Mouse (Mus musculus) CH12.LX (cell line): ENCODE results near the gene Hpca. TPM values are rescaled to one million over a fixed set of nuclear protein-coding genes. Genes with fewer than 3 reads are reported as not detected.

Experiments used
- DNase-seq: peaks from one replicate; pipeline ENCODE4 v3.0.0-alpha.2; 2013; ENCODE audit errors: extremely low read depth
- H3K27ac ChIP-seq: 2 replicates; pipeline ENCODE4 v1.5.1; 2012; ENCODE audit warnings: low read depth, mild to moderate bottlenecking, control low read depth, moderate library complexity; ENCODE audit not compliant: insufficient read depth
- H3K27me3 ChIP-seq: replicated peaks from 2 replicates; pipeline ENCODE3; 2012; ENCODE audit warnings: inconsistent platforms
- H3K36me3 ChIP-seq, 2 experiments: replicated peaks in 1 of 2; 2 replicates each; pipeline versions ENCODE3 to v1.6.1; 2012; ENCODE audit warnings: inconsistent platforms in 1 of 2, low read length in 1 of 2, mild to moderate bottlenecking in 1 of 2, mixed read lengths in 1 of 2, moderate library complexity in 1 of 2; ENCODE audit not compliant: control insufficient read depth in 1 of 2, insufficient read depth in 1 of 2
- H3K4me1 ChIP-seq, 2 experiments: 2 replicates each; pipeline ENCODE4 v1.6.1; 2012; ENCODE audit warnings: inconsistent platforms in 1 of 2, moderate library complexity in 1 of 2; ENCODE audit not compliant: insufficient read depth in 2 of 2, control insufficient read depth in 1 of 2
- H3K4me2 ChIP-seq: 2 replicates; pipeline ENCODE4 v1.6.1; 2012; ENCODE audit warnings: low read depth, mild to moderate bottlenecking, control low read depth; ENCODE audit not compliant: poor library complexity, insufficient read depth, severe bottlenecking
- H3K4me3 ChIP-seq, 3 experiments: fragments of 150-350 bp in 1 of 3; sonication (generic) in 1 of 3; replicated peaks in 1 of 3; 2 replicates each; pipeline versions ENCODE3 to v1.5.1; 2011 to 2012; ENCODE audit warnings: low read depth in 2 of 3, low read length in 2 of 3, mild to moderate bottlenecking in 2 of 3, moderate library complexity in 2 of 3, control low read depth in 1 of 3, improper control_type of control experiment in 1 of 3, inconsistent platforms in 1 of 3, mixed read lengths in 1 of 3; ENCODE audit not compliant: poor library complexity in 1 of 3
- H3K79me2 ChIP-seq: replicated peaks from 2 replicates; pipeline ENCODE4 v1.6.1; 2012; ENCODE audit warnings: mild to moderate bottlenecking, moderate library complexity; ENCODE audit not compliant: control insufficient read depth, poor library complexity, insufficient read depth, severe bottlenecking; ENCODE audit errors: extremely low read depth
- H3K9ac ChIP-seq: 2 replicates; pipeline ENCODE4 v1.6.1; 2012; ENCODE audit warnings: low read depth, mild to moderate bottlenecking, control low read depth, moderate library complexity; ENCODE audit not compliant: insufficient read depth
- H3K9me3 ChIP-seq: replicated peaks from 2 replicates; pipeline ENCODE3; 2012; ENCODE audit warnings: low read length, inconsistent platforms, mixed read lengths
- CHD1 ChIP-seq: IDR thresholded peaks from 2 replicates; pipeline ENCODE4 v1.6.1; 2012; ENCODE audit warnings: low read depth, low read length, improper control_type of control experiment, inconsistent platforms
- CHD2 ChIP-seq: IDR thresholded peaks from 2 replicates; pipeline ENCODE4 v1.6.1; 2011; ENCODE audit warnings: low read length, improper control_type of control experiment
- CTCF ChIP-seq, 2 experiments: IDR thresholded peaks in 1 of 2; conservative IDR thresholded peaks in 1 of 2; 2 replicates each; pipeline ENCODE4 v1.5.1; 2011 to 2012; ENCODE audit warnings: low read depth in 2 of 2, low read length in 2 of 2, improper control_type of control experiment in 1 of 2, inconsistent platforms in 1 of 2, mild to moderate bottlenecking in 1 of 2, moderate library complexity in 1 of 2
- EP300 ChIP-seq: IDR thresholded peaks from 2 replicates; pipeline ENCODE4 v1.6.1; 2011; ENCODE audit warnings: low read length, improper control_type of control experiment
- ETS1 ChIP-seq: conservative IDR thresholded peaks from 2 replicates; pipeline ENCODE4 v1.6.1; 2012; ENCODE audit warnings: low read depth, mild to moderate bottlenecking, inconsistent platforms, low read length, improper control_type of control experiment, moderate library complexity
- GABPA ChIP-seq: IDR thresholded peaks from 2 replicates; pipeline ENCODE4 v1.6.1; 2012; ENCODE audit warnings: low read depth, low read length, improper control_type of control experiment, inconsistent platforms; ENCODE audit not compliant: insufficient replicate concordance
- JUN ChIP-seq: IDR thresholded peaks from 2 replicates; pipeline ENCODE4 v1.6.1; 2011; ENCODE audit warnings: low read depth, mild to moderate bottlenecking, low read length, improper control_type of control experiment, moderate library complexity; ENCODE audit not compliant: insufficient read depth
- JUND ChIP-seq: conservative IDR thresholded peaks from 2 replicates; pipeline ENCODE4 v1.6.1; 2011; ENCODE audit warnings: low read depth, low read length, improper control_type of control experiment
- KAT2A ChIP-seq: IDR thresholded peaks from 2 replicates; pipeline ENCODE4 v1.6.1; 2012; ENCODE audit warnings: low read length, improper control_type of control experiment, inconsistent platforms; ENCODE audit not compliant: insufficient replicate concordance
- MAFK ChIP-seq: IDR thresholded peaks from 2 replicates; pipeline ENCODE4 v1.6.1; 2011; ENCODE audit warnings: low read length, improper control_type of control experiment; ENCODE audit not compliant: insufficient replicate concordance
- MEF2A ChIP-seq: IDR thresholded peaks from 2 replicates; pipeline ENCODE4 v1.6.1; 2014; ENCODE audit warnings: low read depth, mild to moderate bottlenecking, inconsistent platforms, low read length, improper control_type of control experiment, borderline replicate concordance
- NELFE ChIP-seq: IDR thresholded peaks from 2 replicates; pipeline ENCODE4 v1.6.1; 2011; ENCODE audit warnings: low read depth, low read length, improper control_type of control experiment
- NRF1 ChIP-seq: IDR thresholded peaks from 2 replicates; pipeline ENCODE4 v1.6.1; 2014; ENCODE audit warnings: low read depth, mild to moderate bottlenecking, inconsistent platforms, low read length, improper control_type of control experiment, moderate library complexity
- POLR2A ChIP-seq: IDR thresholded peaks from 2 replicates; pipeline ENCODE4 v1.6.1; 2011; ENCODE audit warnings: low read depth, mild to moderate bottlenecking, improper control_type of control experiment, low read length
- RAD21 ChIP-seq: IDR thresholded peaks from 2 replicates; pipeline ENCODE4 v1.6.1; 2011; ENCODE audit warnings: low read depth, mild to moderate bottlenecking, low read length, improper control_type of control experiment, moderate library complexity
- RCOR1 ChIP-seq: conservative IDR thresholded peaks from 2 replicates; pipeline ENCODE4 v1.6.1; 2012; ENCODE audit warnings: low read depth, mild to moderate bottlenecking, inconsistent platforms, low read length, improper control_type of control experiment
- SIN3A ChIP-seq: IDR thresholded peaks from 2 replicates; pipeline ENCODE4 v1.6.1; 2012; ENCODE audit warnings: low read length, improper control_type of control experiment, inconsistent platforms
- USF1 ChIP-seq: IDR thresholded peaks from 2 replicates; pipeline ENCODE4 v1.6.1; 2014; ENCODE audit warnings: low read depth, mild to moderate bottlenecking, inconsistent platforms, low read length, improper control_type of control experiment
- ZMIZ1 ChIP-seq: IDR thresholded peaks from 2 replicates; pipeline ENCODE4 v1.6.1; 2012; ENCODE audit warnings: low read depth, mild to moderate bottlenecking, inconsistent platforms, low read length, improper control_type of control experiment
- dilution Hi-C: fragments of 300-500 bp; cut with MboI; formaldehyde crosslinking; loops from 2 replicates; pipeline ENCODE4 v1.14.3; 2020; ENCODE audit warnings: low sequenced_read_pairs; ENCODE audit not compliant: extremely low pct_unique_long_range_greater_than_20kb, extremely low pct_ligation_motif_present
- in situ Hi-C: fragments of 300-500 bp; cut with MboI; formaldehyde crosslinking; loops from 3 replicates; pipeline ENCODE4 v1.14.3; 2019; ENCODE audit warnings: low sequenced_read_pairs, low pct_ligation_motif_present, low pct_unique_long_range_greater_than_20kb, mixed read lengths
- polyA plus RNA-seq: library from polyadenylated mRNA; unstranded; fragments of >175 nt; gene quantifications from 2 replicates; pipeline ENCODE4 v1.2.1, GENCODE M21; 2012; ENCODE audit warnings: low read depth; ENCODE audit not compliant: insufficient read length
- total RNA-seq, 2 experiments: library from RNA; depleted of rRNA; stranded (reverse); fragments of 300-350 nt in 1 of 2; fragments of >200 nt in 1 of 2; gene quantifications; 2 replicates each; pipeline ENCODE4 v1.2.3; 2012 to 2014

Gene Hpca
- total and polyA plus RNA-seq, 3 experiments: 1.3 to 28.5 (median 2.9) TPM

DNA sequence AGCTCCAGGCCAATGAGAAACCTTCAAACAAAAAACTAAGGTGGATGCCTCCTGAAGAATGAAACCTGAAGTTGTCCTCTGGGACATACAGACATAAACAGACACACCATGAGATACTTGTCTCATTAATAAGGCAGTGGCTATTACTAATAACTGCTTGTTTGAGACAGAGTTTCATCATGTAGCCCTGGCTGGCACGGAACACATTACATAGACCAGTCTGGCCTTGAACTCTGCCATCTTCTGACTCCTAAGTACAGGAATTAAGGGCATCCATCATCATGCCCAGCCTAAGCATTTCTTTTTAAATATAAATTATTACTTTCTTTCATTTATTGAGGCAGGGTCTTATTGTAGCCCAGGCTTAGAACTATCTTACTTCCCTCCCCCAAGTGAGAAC is 39.2 kb upstream of the Hpca start:
- H3K27me3 ChIP-seq: no peaks in the 10 kb centered on the region
- in situ Hi-C loops: no loop called here
- H3K4me2 ChIP-seq: no peak overlapping the region
- no peaks in the 10 kb centered on the region for H3K9me3 ChIP-seq
- H3K79me2 ChIP-seq: no peaks in the 10 kb centered on the region
- no peaks in the 10 kb centered on the region for H3K4me1 ChIP-seq
- H3K27ac ChIP-seq: no peak overlapping the region
- TF ChIP-seq SIN3A: no peak
- TF ChIP-seq NRF1: no peak
- no peak for TF ChIP-seq EP300
- no peak for TF ChIP-seq POLR2A
- no peak for TF ChIP-seq JUN
- TF ChIP-seq RAD21: no peak
- no peak for TF ChIP-seq RCOR1
- no peak for TF ChIP-seq GABPA
- no peak for TF ChIP-seq CHD1
- TF ChIP-seq CHD2: no peak
- no peak for TF ChIP-seq JUND
- no peak for TF ChIP-seq KAT2A
- no peak for TF ChIP-seq MEF2A
- no peak for TF ChIP-seq USF1
- no peak for DNase-seq
- no peak overlapping the region for H3K4me3 ChIP-seq
- dilution Hi-C loops: no loop called here
- H3K9ac ChIP-seq: no peak overlapping the region
- peaks cover 18 to 70% of the 10 kb centered on the region in 2 experiments for H3K36me3 ChIP-seq

DNA sequence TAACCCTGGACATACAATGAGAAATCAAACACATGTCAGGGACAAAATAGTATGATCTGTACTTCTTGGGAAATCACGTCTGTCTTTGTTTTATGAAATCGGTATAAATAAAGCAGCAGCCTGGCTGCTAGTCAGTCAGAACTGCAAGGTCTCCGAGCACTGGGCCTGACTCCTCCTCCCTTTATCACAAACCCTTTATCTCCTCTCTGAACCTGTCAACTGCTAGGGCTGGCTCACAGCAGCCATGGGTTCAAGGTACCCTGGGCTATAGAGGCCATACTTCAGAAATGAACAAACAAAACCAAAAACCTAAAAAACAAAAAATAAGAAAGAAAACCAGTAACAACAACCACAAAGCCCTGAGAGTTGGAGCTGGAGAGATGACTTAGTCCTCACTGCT is 36.7 kb upstream of the Hpca start:
- TF ChIP-seq RAD21 (no peak), MEF2A (no peak), KAT2A (no peak), RCOR1 (no peak), JUND (no peak), EP300 (no peak), POLR2A (no peak), MAFK (no peak), JUN (no peak), CHD1 (no peak), NELFE (no peak), CTCF (conservative IDR thresholded peaks at IDR 0.05 in 1 of 2, IDR thresholded peaks at IDR 0.05 in 1 of 2; ENCODE audit: low read depth in 2 of 2, low read length in 2 of 2) (no peak), ZMIZ1 (no peak), CHD2 (no peak), ETS1 (no peak)
- dilution Hi-C loops: no loop called here
- H3K4me1 ChIP-seq: no peaks in the 10 kb centered on the region
- no peaks in the 10 kb centered on the region for H3K9me3 ChIP-seq
- no peak for DNase-seq
- peaks cover 31 to 78% of the 10 kb centered on the region in 2 experiments for H3K36me3 ChIP-seq
- in situ Hi-C loops: no loop called here
- no peak overlapping the region for H3K27ac ChIP-seq
- H3K79me2 ChIP-seq: no peaks in the 10 kb centered on the region
- no peaks in the 10 kb centered on the region for H3K27me3 ChIP-seq
- H3K9ac ChIP-seq: no peak overlapping the region
- H3K4me2 ChIP-seq: no peak overlapping the region
- H3K4me3 ChIP-seq: no peak overlapping the region
